9 mouse cellular contexts compared by ENCODE assay signal in the genomic region with DNA sequence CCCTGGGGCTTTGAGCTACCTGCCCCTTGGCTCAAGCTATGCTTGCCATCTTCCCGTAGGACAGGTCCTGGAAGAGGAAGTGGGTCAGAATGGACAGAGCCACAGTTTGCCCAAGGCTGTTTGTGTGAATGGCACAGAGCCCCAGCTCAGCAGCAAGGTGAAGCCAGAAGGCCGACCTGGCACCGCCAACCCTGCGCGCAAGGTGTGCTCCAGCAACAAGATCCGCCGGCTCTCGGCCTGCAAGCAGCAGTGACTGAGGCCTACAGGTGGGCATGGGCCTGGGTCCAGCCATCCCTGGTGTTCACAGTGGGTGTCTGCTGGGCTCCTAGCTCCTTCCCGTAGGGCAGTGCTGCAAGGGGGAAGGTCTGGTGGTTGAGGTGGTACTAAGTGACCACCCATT. TPM values are rescaled to one million over a fixed set of nuclear protein-coding genes. Genes with fewer than 3 reads are reported as not detected.
DNase-seq lines count a peak whose midpoint lies in the region; ATAC-seq and TF ChIP-seq lines count a peak whose summit lies in the region.
"Had no signal": no experiment of that assay in that cellular context is flagged by ENCODE, and none has a peak within 500 bp of the region (broad histone marks: within the 10 kb centered on the region; RNA-seq: fewer than 3 reads in every experiment).

No protein-coding gene starts in this region.

- 0 out of 2 replicates have a peak, but pooled peaks have one; percentile 27 for TF ChIP-seq POLR2A in cortical plate, adult 2 months (IDR thresholded peaks at IDR 0.05; ENCODE audit: extremely low read depth, insufficient read depth, low read length)

- WGBS in hindbrain, embryonic 12.5 days, result 94% methylated on average over 9 of the region's 9 CpGs
- WGBS in hindbrain, embryonic 11.5 days, result 92% methylated on average over 9 of the region's 9 CpGs

- H3K27me3 ChIP-seq in hindbrain, embryonic 12.5 days, result peaks cover 16% of the 10 kb centered on the region; the same call in 1 of the 2 replicates
- H3K27me3 ChIP-seq in hindbrain, embryonic 11.5 days (ENCODE audit: control insufficient read depth, insufficient read depth, low read length), result peaks cover 2% of the 10 kb centered on the region; the same call in 1 of the 2 replicates
- H3K27me3 ChIP-seq: Patski had no signal

- H3K27ac ChIP-seq in hindbrain, embryonic 12.5 days, result no peak overlapping the region
- no peak overlapping the region for H3K27ac ChIP-seq in hindbrain, embryonic 11.5 days (ENCODE audit: low read depth, low read length)
- no peak overlapping the region for H3K27ac ChIP-seq in cortical plate, adult 2 months (ENCODE audit: insufficient read depth, low read length)

- peaks cover 93% of the 10 kb centered on the region for H3K36me3 ChIP-seq in hindbrain, embryonic 12.5 days
- peaks cover 25% of the 10 kb centered on the region for H3K36me3 ChIP-seq in hindbrain, embryonic 11.5 days (ENCODE audit: control insufficient read depth, insufficient read depth, low read length)

- 0 out of 2 replicates have a peak overlapping the region, but pooled peaks have one; percentile 8 for H3K9ac ChIP-seq in hindbrain, embryonic 12.5 days
- H3K9ac ChIP-seq in hindbrain, embryonic 11.5 days (ENCODE audit: low read depth, low read length), result no peak overlapping the region

- no peak for ATAC-seq in hindbrain, embryonic 12.5 days (ENCODE audit: low FRiP score)
- no peak for ATAC-seq in hindbrain, embryonic 11.5 days (ENCODE audit: low FRiP score)

- no peaks in the 10 kb centered on the region for H3K9me3 ChIP-seq in hindbrain, embryonic 12.5 days (replicated peaks)
- H3K9me3 ChIP-seq in hindbrain, embryonic 11.5 days (ENCODE audit: control insufficient read depth, low read length), result no peaks in the 10 kb centered on the region

- no peak overlapping the region for H3K4me3 ChIP-seq in hindbrain, embryonic 12.5 days
- H3K4me3 ChIP-seq in hindbrain, embryonic 11.5 days (ENCODE audit: low read depth, low read length), result no peak overlapping the region
- no peak overlapping the region for H3K4me3 ChIP-seq in cortical plate, adult 2 months (ENCODE audit: insufficient read depth, low read length)

- peaks cover 16% of the 10 kb centered on the region for H3K4me1 ChIP-seq in hindbrain, embryonic 12.5 days
- H3K4me1 ChIP-seq in hindbrain, embryonic 11.5 days (replicated peaks; ENCODE audit: control insufficient read depth, insufficient read depth, low read length), result peaks cover 11% of the 10 kb centered on the region
- H3K4me1 ChIP-seq in cortical plate, adult 2 months (ENCODE audit: control insufficient read depth, insufficient read depth, low read length), result no peaks in the 10 kb centered on the region; the same call in 1 of the 2 replicates

- TF ChIP-seq CTCF in cortical plate, adult 2 months (IDR thresholded peaks at IDR 0.05; ENCODE audit: extremely low read depth, insufficient read depth, low read length), result no peak

- no peak overlapping the region for H3K4me2 ChIP-seq in hindbrain, embryonic 12.5 days (replicated peaks)
- H3K4me2 ChIP-seq in hindbrain, embryonic 11.5 days (replicated peaks; ENCODE audit: low read depth, low read length), result no peak overlapping the region

- no peak for DNase-seq in hindbrain, embryonic 11.5 days (ENCODE audit: low spot score)
- DNase-seq in right cerebral cortex, postnatal 10 days (ENCODE audit: low spot score in 2 of 2), result peak; percentile 52 to 63
- no peak for DNase-seq in right cerebral cortex, postnatal 25 days
- DNase-seq in spleen, adult 12 weeks (ENCODE audit: low spot score), result no peak
- DNase-seq in spleen, postnatal 10 days (ENCODE audit: low spot score in 2 of 2), result no peak
- DNase-seq: thymus, adult 2 months had no signal

RNA-seq across cellular contexts. Expression of a gene that starts 8.6 kb away (rescaled TPM):
- 351 and 385 TPM in 2 replicates for polyA plus RNA-seq in hindbrain, embryonic 12.5 days (2016; fragmentation: Nextera tagmentation; extraction: Ambion mirVana)
- polyA plus RNA-seq in hindbrain, embryonic 11.5 days (2014; fragmentation: Nextera tagmentation; extraction: Ambion mirVana), result 364 and 371 TPM in 2 replicates
- 620 and 641 TPM in 2 replicates for polyA plus RNA-seq in cortical plate, adult 2 months (2012; rRNA removed)

RNA-seq across cellular contexts. Expression of a gene that starts 10.8 kb away (rescaled TPM):
- polyA plus RNA-seq in hindbrain, embryonic 12.5 days (2016; fragmentation: Nextera tagmentation; extraction: Ambion mirVana), result 18.4 and 22.3 TPM in 2 replicates
- polyA plus RNA-seq in hindbrain, embryonic 11.5 days (2014; fragmentation: Nextera tagmentation; extraction: Ambion mirVana), result 15.1 and 16.7 TPM in 2 replicates
- polyA plus RNA-seq in cortical plate, adult 2 months (2012; rRNA removed), result 274 and 285 TPM in 2 replicates

RNA-seq across cellular contexts. Expression of a gene that starts 14.2 kb away (rescaled TPM):
- polyA plus RNA-seq in hindbrain, embryonic 12.5 days (2016; fragmentation: Nextera tagmentation; extraction: Ambion mirVana), result 13.1 and 16.1 TPM in 2 replicates
- polyA plus RNA-seq in hindbrain, embryonic 11.5 days (2014; fragmentation: Nextera tagmentation; extraction: Ambion mirVana), result 21.3 and 26.8 TPM in 2 replicates
- polyA plus RNA-seq in cortical plate, adult 2 months (2012; rRNA removed), result 91.8 and 94.2 TPM in 2 replicates

RNA-seq across cellular contexts. Expression of a gene that starts 18.2 kb away (rescaled TPM):
- 42.1 and 54.5 TPM in 2 replicates for polyA plus RNA-seq in hindbrain, embryonic 12.5 days (2016; fragmentation: Nextera tagmentation; extraction: Ambion mirVana)
- 66.7 and 67.1 TPM in 2 replicates for polyA plus RNA-seq in hindbrain, embryonic 11.5 days (2014; fragmentation: Nextera tagmentation; extraction: Ambion mirVana)
- polyA plus RNA-seq in cortical plate, adult 2 months (2012; rRNA removed), result 26.6 and 33.8 TPM in 2 replicates

RNA-seq across cellular contexts. Expression of a gene that starts 24.5 kb away (rescaled TPM):
- polyA plus RNA-seq in hindbrain, embryonic 12.5 days (2016; fragmentation: Nextera tagmentation; extraction: Ambion mirVana), result 15.1 TPM in 2 replicates
- 8.0 and 9.5 TPM in 2 replicates for polyA plus RNA-seq in hindbrain, embryonic 11.5 days (2014; fragmentation: Nextera tagmentation; extraction: Ambion mirVana)
- 22.9 and 24.4 TPM in 2 replicates for polyA plus RNA-seq in cortical plate, adult 2 months (2012; rRNA removed)

Comparison
In these comparisons a context has a peak if more than half of its experiments do, and no peak if none do; other contexts are left out.
1. DNase-seq: peak in right cerebral cortex, postnatal 10 days (2 of 2); none in hindbrain, embryonic 11.5 days (single experiment), right cerebral cortex, postnatal 25 days (single experiment), spleen, adult 12 weeks (single experiment) and spleen, postnatal 10 days (0 of 2).
2. RNA of a gene that starts 10.8 kb away (polyA plus RNA-seq): 274 to 285 TPM in cortical plate, adult 2 months; 18.4 to 22.3 TPM in hindbrain, embryonic 12.5 days and 15.1 to 16.7 TPM in hindbrain, embryonic 11.5 days; every median in the first group is over 10 times any median in the second.